Mouse (Mus musculus) ES-E14 (cell line): ENCODE measurements around the gene Klf11.

Experiments used
- CHD2 ChIP-seq: IDR thresholded peaks from 2 replicates; pipeline ENCODE4 v1.6.1; 2014; ENCODE audit warnings: mild to moderate bottlenecking, low read depth, low read length, inconsistent platforms
- HCFC1 ChIP-seq: IDR thresholded peaks from 2 replicates; pipeline ENCODE4 v1.6.1; 2012; ENCODE audit warnings: low read length, inconsistent platforms, borderline replicate concordance; ENCODE audit not compliant: insufficient read depth
- MAFK ChIP-seq: IDR thresholded peaks from 2 replicates; pipeline ENCODE4 v1.6.1; 2014; ENCODE audit warnings: mild to moderate bottlenecking, low read depth, low read length, inconsistent platforms; ENCODE audit not compliant: insufficient read depth
- ZC3H11A ChIP-seq: IDR thresholded peaks from 2 replicates; pipeline ENCODE4 v1.6.1; 2012; ENCODE audit warnings: low read depth, mild to moderate bottlenecking, inconsistent platforms, low read length, borderline replicate concordance

DNA sequence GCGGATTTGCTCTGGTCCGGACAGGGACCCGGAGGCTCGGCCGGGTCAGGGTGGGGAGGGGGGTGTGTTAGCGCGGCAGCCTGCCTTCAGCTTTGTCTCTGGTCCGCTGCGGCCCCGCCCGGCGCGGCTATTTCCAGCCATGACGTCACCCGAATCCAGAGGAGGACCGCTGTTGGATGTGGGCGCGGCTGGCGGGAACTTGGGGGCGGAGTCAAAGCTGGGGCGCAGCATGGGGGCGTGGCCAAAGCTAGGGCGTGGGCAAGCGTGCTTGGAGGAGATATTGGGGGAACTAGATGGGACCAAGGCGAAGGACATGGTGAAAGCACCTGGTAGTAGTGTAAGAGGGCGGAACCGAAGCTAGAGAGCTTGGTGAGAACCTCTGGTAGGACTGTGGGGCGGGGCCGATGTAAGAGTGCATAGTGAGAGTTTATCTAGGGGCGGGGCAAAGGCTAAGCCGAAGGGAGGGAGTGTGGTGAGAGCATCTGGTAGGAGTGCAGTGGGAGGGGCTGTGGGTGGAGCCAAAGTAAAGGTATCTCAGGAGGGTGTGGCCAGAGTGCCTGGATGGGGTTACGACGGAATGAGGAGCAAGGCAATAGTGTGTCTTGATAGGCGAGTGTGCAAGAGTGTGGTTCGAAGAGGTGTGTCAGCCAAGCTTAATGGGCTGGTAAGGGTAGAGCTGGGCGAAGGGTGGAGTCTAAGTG is 718 bp downstream of the Klf11 start:
- TF ChIP-seq CHD2 (no peak), ZC3H11A (no peak), HCFC1 (no peak), MAFK (no peak)
